Mouse (Mus musculus) adrenal gland, postnatal 10 days (tissue): Measurements from ENCODE around the gene BC030867. TPM values are rescaled to one million over a fixed set of nuclear protein-coding genes. Genes with fewer than 3 reads are reported as not detected.

ENCODE experiments used
- DNase-seq: peaks from one replicate; pipeline ENCODE4 v3.0.0; 2021; ENCODE audit warnings: mixed read lengths
- long read RNA-seq, 2 experiments: library from polyadenylated mRNA; stranded (forward); transcript quantifications; one replicate each; pipeline ENCODE4 v2.0.0; 2021
- total RNA-seq, 2 experiments: library from RNA; stranded (reverse); gene quantifications; 2 replicates each; pipeline ENCODE4 v1.2.3; 2021

BC030867 gene
- 1 to 10 TPM; 1.9 to 4.5 TPM for total RNA-seq
- long read RNA-seq, experiment 1, partial matches to known transcripts, result 2 of 2 reads
- long read RNA-seq, experiment 1, other reads (novel, unspliced or antisense), result 0 of 2 reads
- long read RNA-seq, experiment 2, result 0 reads

- DNase-seq, result peak; percentile 95
Measured at GRCm38 (mm10) chr11:102248630-102249230, at the start of gene BC030867. Gene BC030867, plus strand, starts transcription at chr11:102248882.

- DNase-seq, result no peak
Measured at GRCm38 (mm10) chr11:102199856-102200255, 48.8 kb upstream of the BC030867 start.

- DNase-seq, result no peak
Measured at GRCm38 (mm10) chr11:102201408-102201821, 47.3 kb upstream of the BC030867 start.

GRCm38 (mm10) chr11:102206481-102206880 is 42.2 kb upstream of the BC030867 start:
- DNase-seq, result no peak

GRCm38 (mm10) chr11:102207825-102208777 is 40.6 kb upstream of the BC030867 start:
- no peak for DNase-seq

GRCm38 (mm10) chr11:102208846-102209245 is 39.8 kb upstream of the BC030867 start:
- no peak for DNase-seq

GRCm38 (mm10) chr11:102209742-102210141 is 38.9 kb upstream of the BC030867 start:
- DNase-seq, result no peak

GRCm38 (mm10) chr11:102210185-102210584 is 38.5 kb upstream of the BC030867 start:
- DNase-seq, result no peak

GRCm38 (mm10) chr11:102211011-102211410 is 37.7 kb upstream of the BC030867 start:
- no peak for DNase-seq

GRCm38 (mm10) chr11:102211936-102212341 is 36.7 kb upstream of the BC030867 start:
- DNase-seq, result no peak

GRCm38 (mm10) chr11:102214430-102215156 is 34.1 kb upstream of the BC030867 start:
- DNase-seq, result no peak

- DNase-seq, result peak; percentile 3
Measured at GRCm38 (mm10) chr11:102215511-102215910, 33.2 kb upstream of the BC030867 start.

- DNase-seq, result peak; percentile 72
Measured at GRCm38 (mm10) chr11:102216056-102216885, 32.4 kb upstream of the BC030867 start.

- DNase-seq, result peak; percentile 16
Measured at GRCm38 (mm10) chr11:102216886-102217240, 31.8 kb upstream of the BC030867 start.

- peak; percentile 50 for DNase-seq
Measured at GRCm38 (mm10) chr11:102217396-102217795, 31.3 kb upstream of the BC030867 start.

GRCm38 (mm10) chr11:102217876-102218430 is 30.7 kb upstream of the BC030867 start:
- DNase-seq, result peak; percentile 23

- peak; percentile 97 for DNase-seq
Measured at GRCm38 (mm10) chr11:102218783-102219182, 29.9 kb upstream of the BC030867 start.

GRCm38 (mm10) chr11:102219247-102219993 is 29.3 kb upstream of the BC030867 start:
- DNase-seq, result peak; percentile 37

GRCm38 (mm10) chr11:102219994-102220346 is 28.7 kb upstream of the BC030867 start:
- peak; percentile 67 for DNase-seq

- peak; percentile 39 for DNase-seq
Measured at GRCm38 (mm10) chr11:102220451-102220850, 28.2 kb upstream of the BC030867 start.
